Mouse (Mus musculus): ENCODE measurements around the gene Olfr1393.
"Not testable (repeated sequence)": the region's sequence is repeated elsewhere in the genome, so short reads cannot be mapped to it uniquely, and the experiment has no call there.

DNA sequence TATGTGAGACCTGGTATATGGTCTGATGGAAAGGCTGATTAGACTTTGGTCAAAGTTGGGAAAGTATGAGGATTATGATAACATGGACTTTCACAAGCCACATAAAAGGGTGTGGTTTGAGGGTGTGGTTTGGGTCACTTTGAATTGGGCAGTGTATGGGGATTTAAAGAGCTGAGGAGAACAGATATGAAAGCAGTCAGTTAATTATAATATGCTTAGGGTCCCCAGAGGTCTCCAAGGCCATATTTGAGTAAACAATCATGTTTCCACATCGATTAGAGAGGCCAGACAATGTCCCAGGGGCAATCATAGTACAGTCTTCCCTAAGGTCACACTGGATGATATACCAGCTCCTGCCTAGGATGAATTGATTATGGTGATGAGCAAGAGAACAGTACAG lies 6.9 kb downstream of the Olfr1393 start, which contains the start of gene Olfr1392:
- TF ChIP-seq POLR2A (IDR thresholded peaks at IDR 0.05; ENCODE audit: insufficient read length, low read depth); TCF12 (IDR thresholded peaks at IDR 0.05; ENCODE audit: insufficient read depth, poor library complexity, severe bottlenecking); MYOD1 (IDR thresholded peaks at IDR 0.05; ENCODE audit: control insufficient read depth in 1 of 3, insufficient read length in 2 of 3, low read depth in 2 of 3); USF1 (IDR thresholded peaks at IDR 0.05; ENCODE audit: low read depth); POLR2AphosphoS2 (IDR thresholded peaks at IDR 0.05; ENCODE audit: insufficient read length, low read depth); E2F4 (IDR thresholded peaks at IDR 0.05; ENCODE audit: insufficient read depth); MYOG (IDR thresholded peaks at IDR 0.05; ENCODE audit: control insufficient read depth in 1 of 3, insufficient read depth in 1 of 3, insufficient read length in 2 of 3, low read depth in 2 of 3); CEBPB (IDR thresholded peaks at IDR 0.05; ENCODE audit: insufficient read depth, poor library complexity, severe bottlenecking): not testable (repeated sequence)

Measured in myocyte (in vitro differentiated cells).